Mouse (Mus musculus): ENCODE results near the gene Tgfb1i1.

Tgfb1i1 gene

GRCm38 (mm10) chr7:128237593-128237926 is 9.1 kb upstream of the Tgfb1i1 start:
- Histone ChIP-seq H3K36me3 (ENCODE audit: control insufficient read depth, insufficient read depth, low read length, poor library complexity, severe bottlenecking) (peaks cover 9% of the 10 kb centered on the region), H3K27me3 (ENCODE audit: control insufficient read depth, insufficient read depth, low read length, poor library complexity, severe bottlenecking) (no peaks in the 10 kb centered on the region)
- no peak for DNase-seq (ENCODE audit: low read depth, low spot score)

DNA sequence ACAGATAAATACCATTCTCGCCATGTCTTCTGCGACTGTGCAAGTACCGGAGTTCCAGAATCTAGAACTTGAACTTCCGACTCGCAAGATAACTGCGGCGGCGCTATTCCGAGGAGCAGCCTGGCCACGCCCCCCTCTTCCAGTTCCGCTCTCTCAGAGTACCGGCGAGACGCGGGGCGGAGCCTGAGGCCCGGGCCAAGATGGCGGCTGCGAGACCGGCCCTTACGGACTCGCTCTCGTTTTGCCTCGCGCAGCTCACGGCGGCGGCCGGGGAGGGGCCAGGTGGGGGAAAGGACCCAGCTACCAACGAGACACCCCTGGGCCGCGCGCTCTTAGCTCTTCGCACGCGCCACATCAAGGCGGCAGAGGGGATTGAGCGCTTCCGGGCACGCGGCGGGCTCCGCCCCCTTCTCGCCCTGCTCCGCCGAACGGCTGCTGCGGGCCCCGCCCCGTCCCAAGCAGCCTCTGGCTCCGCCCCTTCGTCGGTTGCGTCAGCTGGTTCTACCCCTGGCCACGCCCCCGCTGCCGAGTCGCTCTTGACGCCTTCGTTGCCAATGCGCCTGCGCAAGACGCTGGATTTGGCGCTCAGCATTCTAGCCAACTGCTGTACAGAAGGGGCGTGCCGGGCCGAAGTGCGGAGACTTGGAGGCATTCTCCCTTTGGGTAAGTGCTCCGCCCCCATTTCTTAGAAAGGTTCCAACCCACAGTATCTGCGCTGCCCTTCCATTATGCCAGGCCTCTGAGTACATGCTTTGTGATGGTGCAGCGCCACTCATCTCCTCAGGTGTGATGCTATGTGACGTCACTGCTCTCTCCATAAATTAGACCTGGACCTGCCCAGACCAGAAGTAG is 8.5 kb upstream of the Tgfb1i1 start, which contains the start of gene 9130023H24Rik:
Gene 9130023H24Rik, minus strand, starts transcription at position 105 of the 852 bp plus-strand sequence.
- H3K36me3 ChIP-seq (ENCODE audit: control insufficient read depth, insufficient read depth, low read length, poor library complexity, severe bottlenecking) = peaks cover 10% of the 10 kb centered on the region
- DNase-seq (ENCODE audit: low read depth, low spot score) = peak; percentile 100
- no peaks in the 10 kb centered on the region for H3K27me3 ChIP-seq (ENCODE audit: control insufficient read depth, insufficient read depth, low read length, poor library complexity, severe bottlenecking)

DNA sequence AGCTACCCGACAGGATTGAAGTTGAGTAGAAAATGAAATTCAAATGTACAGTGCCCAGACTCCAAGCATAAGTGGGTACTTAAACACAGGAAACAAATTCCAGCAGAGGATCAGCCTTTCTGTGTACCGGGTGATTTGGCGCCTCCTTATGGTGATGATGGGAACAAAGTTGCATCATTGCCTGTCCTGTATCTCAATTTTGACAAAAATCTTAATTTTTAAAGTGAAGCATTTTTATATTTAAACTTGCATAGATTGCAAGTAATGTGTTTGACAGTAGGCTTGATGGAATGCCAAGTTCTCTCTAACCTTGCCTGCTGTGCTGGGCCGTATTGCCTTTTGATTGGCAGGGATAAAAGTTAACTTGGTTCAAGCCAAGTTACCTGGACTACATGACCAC is 7.6 kb upstream of the Tgfb1i1 start:
- peaks cover 11% of the 10 kb centered on the region for H3K36me3 ChIP-seq (ENCODE audit: control insufficient read depth, insufficient read depth, low read length, poor library complexity, severe bottlenecking)
- no peaks in the 10 kb centered on the region for H3K27me3 ChIP-seq (ENCODE audit: control insufficient read depth, insufficient read depth, low read length, poor library complexity, severe bottlenecking)
- DNase-seq (ENCODE audit: low read depth, low spot score) = peak; percentile 68

DNA sequence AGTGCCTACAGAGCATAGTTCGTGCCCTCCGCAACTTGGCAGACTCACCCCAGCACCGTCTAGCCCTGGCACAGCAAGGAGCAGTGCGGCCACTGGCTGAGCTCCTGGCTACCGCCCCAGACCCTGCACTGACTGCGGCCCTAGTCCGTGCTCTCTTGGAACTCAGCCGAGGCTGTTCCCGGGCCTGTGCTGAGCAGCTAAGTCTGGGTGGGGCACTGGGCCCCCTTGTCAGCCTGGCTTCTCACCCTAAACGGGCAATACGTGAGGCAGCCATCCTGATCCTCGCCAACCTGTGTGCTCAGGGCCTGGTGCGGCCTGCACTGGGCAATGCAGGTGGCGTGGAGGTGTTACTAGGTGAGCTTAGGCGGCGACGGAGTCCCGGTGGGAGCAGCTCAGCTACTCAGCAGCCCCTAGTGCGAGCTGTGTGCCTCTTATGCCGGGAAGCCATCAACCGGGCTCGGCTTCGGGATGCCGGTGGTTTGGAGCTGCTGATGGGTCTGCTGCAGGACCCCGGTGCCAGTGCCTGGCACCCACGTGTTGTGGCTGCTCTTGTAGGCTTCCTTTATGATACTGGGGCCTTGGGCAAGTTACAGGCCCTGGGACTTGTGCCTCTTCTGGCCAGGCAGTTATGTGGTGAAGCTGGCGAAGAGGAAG is 6.4 kb upstream of the Tgfb1i1 start:
- Histone ChIP-seq H3K27me3 (ENCODE audit: control insufficient read depth, insufficient read depth, low read length, poor library complexity, severe bottlenecking) (no peaks in the 10 kb centered on the region), H3K36me3 (ENCODE audit: control insufficient read depth, insufficient read depth, low read length, poor library complexity, severe bottlenecking) (peaks cover 18% of the 10 kb centered on the region)
- DNase-seq (ENCODE audit: low read depth, low spot score) = peak; percentile 10

- Histone ChIP-seq H3K36me3 (ENCODE audit: control insufficient read depth, insufficient read depth, low read length, poor library complexity, severe bottlenecking) (peaks cover 19% of the 10 kb centered on the region), H3K27me3 (ENCODE audit: control insufficient read depth, insufficient read depth, low read length, poor library complexity, severe bottlenecking) (no peaks in the 10 kb centered on the region)
- no peak for DNase-seq (ENCODE audit: low read depth, low spot score)
Observed at GRCm38 (mm10) chr7:128242331-128242730, 4.3 kb upstream of the Tgfb1i1 start.

GRCm38 (mm10) chr7:128243921-128244320 is 2.7 kb upstream of the Tgfb1i1 start:
- Histone ChIP-seq H3K27me3 (ENCODE audit: control insufficient read depth, insufficient read depth, low read length, poor library complexity, severe bottlenecking) (no peaks in the 10 kb centered on the region), H3K36me3 (ENCODE audit: control insufficient read depth, insufficient read depth, low read length, poor library complexity, severe bottlenecking) (peaks cover 19% of the 10 kb centered on the region)
- no peak for DNase-seq (ENCODE audit: low read depth, low spot score)

- Histone ChIP-seq H3K27me3 (ENCODE audit: control insufficient read depth, insufficient read depth, low read length, poor library complexity, severe bottlenecking) (no peaks in the 10 kb centered on the region), H3K36me3 (ENCODE audit: control insufficient read depth, insufficient read depth, low read length, poor library complexity, severe bottlenecking) (peaks cover 19% of the 10 kb centered on the region)
- no peak for DNase-seq (ENCODE audit: low read depth, low spot score)
Observed at GRCm38 (mm10) chr7:128244410-128245025, 2.1 kb upstream of the Tgfb1i1 start.

GRCm38 (mm10) chr7:128245547-128245946 is 1.1 kb upstream of the Tgfb1i1 start:
- DNase-seq (ENCODE audit: low read depth, low spot score) = no peak
- H3K27me3 ChIP-seq (ENCODE audit: control insufficient read depth, insufficient read depth, low read length, poor library complexity, severe bottlenecking) = no peaks in the 10 kb centered on the region
- peaks cover 15% of the 10 kb centered on the region for H3K36me3 ChIP-seq (ENCODE audit: control insufficient read depth, insufficient read depth, low read length, poor library complexity, severe bottlenecking)

GRCm38 (mm10) chr7:128247443-128247842 is 831 bp downstream of the Tgfb1i1 start:
- Histone ChIP-seq H3K27me3 (ENCODE audit: control insufficient read depth, insufficient read depth, low read length, poor library complexity, severe bottlenecking) (no peaks in the 10 kb centered on the region), H3K36me3 (ENCODE audit: control insufficient read depth, insufficient read depth, low read length, poor library complexity, severe bottlenecking) (peaks cover 10% of the 10 kb centered on the region)
- DNase-seq (ENCODE audit: low read depth, low spot score) = peak; percentile 78

DNA sequence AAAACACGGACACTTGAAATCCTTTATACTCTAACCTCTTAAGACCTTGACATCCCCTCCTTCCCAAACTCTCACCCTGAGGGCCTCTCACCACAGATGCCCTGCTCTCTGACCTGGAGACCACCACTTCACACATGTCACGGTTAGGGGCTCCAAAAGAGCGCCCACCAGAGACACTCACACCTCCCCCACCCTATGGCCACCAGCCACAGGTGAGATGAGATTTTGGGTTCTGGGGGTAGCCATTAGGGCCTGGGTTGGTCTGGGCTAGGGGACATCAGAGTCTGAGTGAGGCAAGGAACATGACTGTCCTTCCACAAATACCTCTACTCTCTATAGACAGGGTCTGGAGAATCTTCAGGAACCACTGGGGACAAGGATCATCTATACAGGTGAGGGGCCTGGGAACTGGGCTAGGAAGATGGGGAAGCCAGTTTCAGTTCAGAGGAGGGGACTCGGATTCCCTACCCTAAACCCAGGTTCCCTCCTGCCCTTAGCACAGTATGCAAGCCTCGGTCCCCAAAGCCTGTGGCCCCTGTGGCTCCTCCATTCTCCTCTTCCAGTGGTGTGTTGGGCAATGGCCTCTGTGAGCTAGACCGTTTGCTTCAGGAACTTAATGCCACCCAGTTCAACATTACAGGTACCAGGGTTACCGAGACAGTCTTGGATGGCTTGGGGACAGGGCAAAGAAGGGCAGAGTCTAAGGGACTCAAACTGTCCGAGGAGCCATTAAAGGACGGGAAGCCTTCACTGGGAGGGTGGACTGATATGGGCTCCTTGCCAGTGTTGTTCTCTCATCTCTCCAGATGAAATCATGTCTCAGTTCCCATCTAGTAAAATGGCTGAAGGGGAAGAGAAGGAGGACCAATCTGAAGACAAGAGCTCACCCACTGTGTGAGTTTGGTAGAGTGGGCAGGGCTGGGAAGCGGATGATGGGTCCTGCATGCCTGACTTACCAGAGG is 1.8 kb downstream of the Tgfb1i1 start:
- H3K36me3 ChIP-seq (ENCODE audit: control insufficient read depth, insufficient read depth, low read length, poor library complexity, severe bottlenecking) = peaks cover 8% of the 10 kb centered on the region
- DNase-seq (ENCODE audit: low read depth, low spot score) = no peak
- H3K27me3 ChIP-seq (ENCODE audit: control insufficient read depth, insufficient read depth, low read length, poor library complexity, severe bottlenecking) = no peaks in the 10 kb centered on the region

- H3K36me3 ChIP-seq (ENCODE audit: control insufficient read depth, insufficient read depth, low read length, poor library complexity, severe bottlenecking) = peaks cover 4% of the 10 kb centered on the region
- H3K27me3 ChIP-seq (ENCODE audit: control insufficient read depth, insufficient read depth, low read length, poor library complexity, severe bottlenecking) = no peaks in the 10 kb centered on the region
- DNase-seq (ENCODE audit: low read depth, low spot score) = no peak
Observed at GRCm38 (mm10) chr7:128249998-128250397, 3.4 kb downstream of the Tgfb1i1 start.

- DNase-seq (ENCODE audit: low read depth, low spot score) = no peak
- H3K36me3 ChIP-seq (ENCODE audit: control insufficient read depth, insufficient read depth, low read length, poor library complexity, severe bottlenecking) = peaks cover 3% of the 10 kb centered on the region
- no peaks in the 10 kb centered on the region for H3K27me3 ChIP-seq (ENCODE audit: control insufficient read depth, insufficient read depth, low read length, poor library complexity, severe bottlenecking)
Observed at GRCm38 (mm10) chr7:128251946-128252345, 5.3 kb downstream of the Tgfb1i1 start.

- Histone ChIP-seq H3K36me3 (ENCODE audit: control insufficient read depth, insufficient read depth, low read length, poor library complexity, severe bottlenecking) (peaks cover 3% of the 10 kb centered on the region), H3K27me3 (ENCODE audit: control insufficient read depth, insufficient read depth, low read length, poor library complexity, severe bottlenecking) (no peaks in the 10 kb centered on the region)
- DNase-seq (ENCODE audit: low read depth, low spot score) = no peak
Observed at GRCm38 (mm10) chr7:128252609-128253008, 6.0 kb downstream of the Tgfb1i1 start.

- DNase-seq (ENCODE audit: low read depth, low spot score) = no peak
- peaks cover 3% of the 10 kb centered on the region for H3K36me3 ChIP-seq (ENCODE audit: control insufficient read depth, insufficient read depth, low read length, poor library complexity, severe bottlenecking)
- no peaks in the 10 kb centered on the region for H3K27me3 ChIP-seq (ENCODE audit: control insufficient read depth, insufficient read depth, low read length, poor library complexity, severe bottlenecking)
Observed at GRCm38 (mm10) chr7:128254978-128255377, 8.4 kb downstream of the Tgfb1i1 start.

Data from splenic B cell, adult 2 months (primary cell).